Mouse (Mus musculus) cerebellum, adult 2 months (tissue): ENCODE results near the gene Nrarp.

ENCODE experiments used
- CTCF ChIP-seq: fragments of 200-500 bp; IDR thresholded peaks from 2 replicates; pipeline ENCODE4 v1.5.1; 2011; ENCODE audit warnings: low read depth, mild to moderate bottlenecking, control low read depth, low read length, moderate library complexity, borderline replicate concordance; ENCODE audit not compliant: insufficient read depth
- POLR2A ChIP-seq: fragments of 200-500 bp; IDR thresholded peaks from 2 replicates; pipeline ENCODE4 v1.6.1; 2011; ENCODE audit warnings: low read length, control low read depth, borderline replicate concordance; ENCODE audit not compliant: insufficient read depth

DNA sequence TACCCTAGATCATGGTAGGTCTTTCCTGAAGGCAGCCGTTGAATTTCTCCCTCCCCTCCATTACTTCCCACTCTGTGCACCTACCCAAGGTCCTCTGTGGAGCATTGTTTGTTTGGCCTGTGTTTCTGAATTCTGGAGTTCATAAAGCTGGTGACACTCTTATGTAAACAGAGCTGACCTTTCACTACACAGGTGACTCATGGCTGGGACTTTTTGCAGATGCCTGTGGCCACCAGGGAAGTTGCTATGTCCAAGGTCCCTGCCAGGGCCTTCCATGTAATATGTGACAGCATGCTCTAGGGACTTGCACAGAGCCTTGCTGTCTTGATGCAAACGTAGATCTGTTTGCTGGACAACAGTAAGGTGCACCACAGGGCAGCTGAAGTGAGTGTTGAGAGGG, 30.9 kb upstream of the Nrarp start:
- TF ChIP-seq CTCF (no peak), POLR2A (no peak)
